Mouse (Mus musculus) bone marrow macrophage, adult 2 months (primary cell): ENCODE data around the gene Clba1. TPM values are rescaled to one million over a fixed set of nuclear protein-coding genes. Genes with fewer than 3 reads are reported as not detected.
A peak's percentile ranks its signal among the peaks of the same experiment; 100 is the strongest.

Source experiments
- H3K27ac ChIP-seq: 2 replicates; pipeline ENCODE4 v1.5.1; 2012; ENCODE audit warnings: low read depth, low read length; ENCODE audit not compliant: insufficient read depth
- H3K4me1 ChIP-seq: 2 replicates; pipeline ENCODE4 v1.6.1; 2012; ENCODE audit warnings: low read length; ENCODE audit not compliant: control insufficient read depth, insufficient read depth
- H3K4me3 ChIP-seq: 2 replicates; pipeline ENCODE4 v1.5.1; 2012; ENCODE audit warnings: mild to moderate bottlenecking, low read length, moderate library complexity; ENCODE audit not compliant: insufficient read depth
- CTCF ChIP-seq: IDR thresholded peaks from 2 replicates; pipeline ENCODE4 v1.5.1; 2012; ENCODE audit warnings: low read depth, mild to moderate bottlenecking, low read length, moderate library complexity
- POLR2A ChIP-seq: IDR thresholded peaks from 2 replicates; pipeline ENCODE4 v1.6.1; 2012; ENCODE audit warnings: mild to moderate bottlenecking, low read depth, low read length, borderline replicate concordance
- polyA plus RNA-seq: library from polyadenylated mRNA; stranded (reverse); fragments of >200 nt; gene quantifications from 2 replicates; pipeline ENCODE4 v1.2.4, GENCODE M21; 2012; ENCODE audit not compliant: missing spikeins, insufficient read depth, insufficient read length

The Clba1 gene
- polyA plus RNA-seq, 1 experiment = 2.1 TPM

GRCm38 (mm10) chr12:112843803-112844202 lies 35.1 kb downstream of the Clba1 start:
- peak; percentile 95 for TF ChIP-seq CTCF
- no peak for TF ChIP-seq POLR2A
- Histone ChIP-seq H3K27ac (no peak overlapping the region), H3K4me3 (no peak overlapping the region), H3K4me1 (peaks cover 17% of the 10 kb centered on the region)

GRCm38 (mm10) chr12:112847880-112848279 lies 39.1 kb downstream of the Clba1 start:
- H3K4me1 ChIP-seq = peaks cover 6% of the 10 kb centered on the region; the same call in 1 of the 2 replicates
- no peak overlapping the region for H3K4me3 ChIP-seq
- no peak overlapping the region for H3K27ac ChIP-seq
- TF ChIP-seq CTCF (no peak), POLR2A (no peak)

- H3K4me3 ChIP-seq = no peak overlapping the region
- H3K27ac ChIP-seq = no peak overlapping the region
- H3K4me1 ChIP-seq = peaks cover 6% of the 10 kb centered on the region
- TF ChIP-seq CTCF = no peak
- no peak for TF ChIP-seq POLR2A
Measured at GRCm38 (mm10) chr12:112849235-112850022, 40.7 kb downstream of the Clba1 start.

DNA sequence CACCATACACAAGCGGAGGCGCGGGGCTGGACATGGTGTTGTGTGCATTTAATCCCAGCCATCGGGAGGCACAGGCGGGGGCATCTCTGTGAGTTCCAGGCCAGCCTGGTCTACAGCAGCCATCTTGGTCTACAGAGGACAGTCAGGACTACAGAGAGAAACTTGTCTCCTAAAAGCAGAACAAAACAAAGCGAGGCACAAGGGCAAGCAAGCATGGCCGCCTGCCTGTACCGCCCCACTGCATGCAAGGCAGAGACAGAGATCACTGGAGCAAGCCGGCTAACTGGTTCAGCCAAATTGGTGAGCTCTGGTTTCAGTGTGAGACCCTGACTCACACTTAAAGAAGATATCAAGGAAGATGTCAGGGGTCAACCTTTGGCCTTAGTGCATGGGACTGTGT lies 41.6 kb downstream of the Clba1 start:
- H3K27ac ChIP-seq = no peak overlapping the region
- H3K4me1 ChIP-seq = peaks cover 13% of the 10 kb centered on the region
- TF ChIP-seq POLR2A = no peak
- no peak for TF ChIP-seq CTCF
- no peak overlapping the region for H3K4me3 ChIP-seq

DNA sequence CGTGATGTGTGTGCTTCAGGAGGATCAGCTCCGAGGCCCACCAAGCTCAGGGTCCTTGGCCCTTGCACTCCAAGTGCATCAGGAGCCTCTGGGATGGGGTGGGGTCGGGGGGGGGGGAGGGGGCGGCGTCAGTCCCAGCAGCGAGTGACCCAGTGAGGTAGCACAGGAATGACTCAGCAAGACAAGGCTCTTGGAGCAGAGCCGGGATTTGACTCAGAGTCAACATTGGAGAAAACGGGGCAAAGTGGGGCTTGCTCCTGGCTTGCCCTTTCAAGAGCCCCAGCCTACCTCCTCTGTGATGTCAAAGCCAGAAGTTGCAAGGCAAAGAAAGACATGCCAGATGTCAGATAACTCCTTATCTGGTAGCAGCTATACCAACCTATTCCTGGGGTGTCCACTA lies 42.4 kb downstream of the Clba1 start:
- peaks cover 13% of the 10 kb centered on the region for H3K4me1 ChIP-seq
- no peak overlapping the region for H3K27ac ChIP-seq
- TF ChIP-seq POLR2A (no peak), CTCF (no peak)
- no peak overlapping the region for H3K4me3 ChIP-seq

DNA sequence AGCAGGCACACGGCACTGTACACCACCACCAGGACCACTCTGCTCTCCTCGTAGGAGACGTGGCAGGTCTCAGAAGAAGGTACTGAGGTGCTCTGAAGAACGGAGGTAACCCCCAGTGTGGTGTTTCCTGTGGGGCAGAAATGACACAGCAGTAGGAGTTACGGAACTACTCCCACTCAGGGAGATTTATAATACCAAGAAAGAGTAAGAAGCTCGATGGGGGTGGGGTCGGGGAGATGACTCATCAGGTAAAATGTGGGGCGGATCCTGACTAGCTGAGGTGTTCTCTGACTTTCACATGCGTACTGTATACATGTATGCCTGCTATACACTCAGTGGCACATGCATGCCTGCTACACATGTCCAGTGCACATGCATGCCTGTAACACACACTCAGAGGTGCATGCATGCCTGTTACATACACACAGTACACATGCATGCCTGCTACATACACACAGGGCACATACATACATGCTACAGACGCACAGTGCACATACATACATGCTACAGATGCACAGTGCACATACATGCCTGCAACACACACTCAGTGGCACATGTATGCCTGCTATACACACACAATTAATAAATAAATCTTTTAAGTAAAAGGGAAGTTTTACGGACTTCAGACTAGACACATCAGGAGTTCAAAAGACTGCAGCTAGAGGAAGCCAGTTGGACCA lies 44.5 kb downstream of the Clba1 start:
- TF ChIP-seq POLR2A (no peak), CTCF (no peak)
- H3K4me3 ChIP-seq = no peak overlapping the region
- peaks cover 7% of the 10 kb centered on the region for H3K4me1 ChIP-seq
- no peak overlapping the region for H3K27ac ChIP-seq

GRCm38 (mm10) chr12:112854610-112855333 lies 46.0 kb downstream of the Clba1 start:
- no peak for TF ChIP-seq CTCF
- no peak for TF ChIP-seq POLR2A
- 0 out of 2 replicates have a peak overlapping the region, but pooled peaks have one; percentile 3 for H3K27ac ChIP-seq
- H3K4me3 ChIP-seq = no peak overlapping the region
- H3K4me1 ChIP-seq = peaks cover 6% of the 10 kb centered on the region

GRCm38 (mm10) chr12:112856338-112856737 lies 47.6 kb downstream of the Clba1 start:
- TF ChIP-seq CTCF (no peak), POLR2A (no peak)
- H3K4me3 ChIP-seq = no peak overlapping the region
- no peak overlapping the region for H3K27ac ChIP-seq
- H3K4me1 ChIP-seq = peaks cover 16% of the 10 kb centered on the region

- Histone ChIP-seq H3K4me3 (no peak overlapping the region), H3K4me1 (peaks cover 19% of the 10 kb centered on the region), H3K27ac (no peak overlapping the region)
- TF ChIP-seq CTCF (no peak), POLR2A (no peak)
Measured at GRCm38 (mm10) chr12:112857021-112857925, 48.5 kb downstream of the Clba1 start.
